Mouse (Mus musculus): ENCODE measurements around the gene Ano4. TPM values are rescaled to one million over a fixed set of nuclear protein-coding genes. Genes with fewer than 3 reads are reported as not detected.
A peak's percentile ranks its signal among the peaks of the same experiment; 100 is the strongest.

The Ano4 gene
- 10 to 100 TPM; 19.6 to 22.3 TPM for total RNA-seq (2021)

DNA sequence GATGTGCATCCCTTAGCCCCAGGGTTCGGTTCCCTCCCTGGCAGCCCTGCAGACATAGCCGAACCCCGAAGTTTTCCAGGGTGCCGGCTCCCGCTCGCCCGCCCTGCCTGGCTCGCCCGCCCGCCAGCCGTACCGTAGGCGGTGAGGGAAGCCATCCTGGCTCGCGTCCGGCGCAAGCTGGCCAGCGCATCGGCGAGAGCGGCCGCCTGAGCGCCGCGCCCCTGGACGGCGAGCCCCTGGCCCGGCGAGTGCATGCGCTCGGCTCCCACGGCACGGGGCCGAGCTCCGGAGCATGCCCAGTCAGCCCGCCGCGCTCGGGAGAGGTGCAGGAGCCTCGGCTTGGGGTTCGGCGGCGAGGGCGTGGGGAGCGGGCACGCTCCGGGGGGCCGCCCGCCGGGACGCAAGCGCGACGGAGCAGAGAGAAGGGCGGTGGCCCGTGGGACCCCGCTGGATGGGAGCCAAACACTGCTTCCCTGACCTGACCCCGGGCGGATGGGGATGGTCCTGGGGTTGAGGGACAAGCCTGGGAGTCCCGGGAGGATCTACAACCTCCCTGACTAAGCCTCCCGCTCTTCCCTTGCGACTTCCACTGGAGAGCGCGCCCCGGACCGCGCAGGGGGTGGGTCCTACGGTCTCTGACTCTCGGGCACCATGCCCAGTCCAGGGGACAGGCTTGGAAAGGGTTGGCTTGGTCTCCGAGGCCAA, at the start of gene Ano4:
Gene Ano4, minus strand, starts transcription at position 272 of the 705 bp plus-strand sequence.
- DNase-seq (ENCODE audit: extremely low spot score in 1 of 2, low spot score in 1 of 2), result peak in 1 of 2 experiments; percentile 28

DNA sequence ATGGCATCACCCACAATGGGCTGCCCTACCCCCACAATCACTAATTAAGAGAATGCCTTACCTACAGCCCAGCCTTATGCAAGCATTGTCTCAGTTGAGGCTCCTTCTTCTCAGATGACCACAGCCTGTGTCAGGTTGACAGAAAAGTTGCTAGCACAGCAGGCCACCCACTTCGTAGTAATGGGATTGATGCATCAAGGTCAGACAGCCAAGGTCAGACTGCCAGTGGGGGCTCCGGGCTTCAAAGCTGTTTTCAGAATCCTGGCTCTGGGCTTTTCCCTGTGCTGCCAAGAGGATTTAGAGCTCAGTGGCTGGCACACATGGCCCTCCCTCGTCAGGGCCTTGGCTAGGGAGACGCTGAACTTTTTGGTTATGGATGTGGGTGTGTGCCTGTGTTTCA, 48.1 kb upstream of the Ano4 start:
- no peak for DNase-seq (ENCODE audit: extremely low spot score in 1 of 2, low spot score in 1 of 2)

DNA sequence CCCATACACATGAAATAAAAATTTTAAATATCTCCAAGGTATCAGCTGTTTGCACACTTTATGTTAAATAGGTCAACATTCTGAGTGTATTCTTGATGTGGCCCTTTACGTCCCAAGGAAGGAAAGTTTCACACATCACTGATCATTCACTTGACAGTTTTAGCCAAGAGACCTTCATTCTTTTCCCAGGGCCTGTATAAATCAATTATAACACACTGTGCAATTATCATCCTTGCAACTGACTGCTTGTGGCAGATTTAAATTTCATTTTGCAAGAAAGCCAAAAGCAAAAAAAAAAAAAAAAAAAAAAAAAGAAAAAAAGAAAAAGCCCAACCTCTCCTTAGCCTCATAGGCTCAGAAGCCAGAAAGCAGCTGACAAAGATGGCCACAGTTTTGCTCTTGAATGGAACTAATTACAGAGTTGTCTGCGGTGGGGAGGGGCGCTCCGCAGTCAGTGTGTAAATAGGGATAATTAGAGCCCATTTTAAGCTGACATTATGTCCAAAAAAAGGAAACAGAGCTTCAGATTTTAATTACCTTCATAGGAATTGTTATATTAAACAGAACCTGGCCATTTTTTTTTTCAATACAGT, 47.1 kb upstream of the Ano4 start:
- DNase-seq (ENCODE audit: extremely low spot score in 1 of 2, low spot score in 1 of 2), result no peak

DNA sequence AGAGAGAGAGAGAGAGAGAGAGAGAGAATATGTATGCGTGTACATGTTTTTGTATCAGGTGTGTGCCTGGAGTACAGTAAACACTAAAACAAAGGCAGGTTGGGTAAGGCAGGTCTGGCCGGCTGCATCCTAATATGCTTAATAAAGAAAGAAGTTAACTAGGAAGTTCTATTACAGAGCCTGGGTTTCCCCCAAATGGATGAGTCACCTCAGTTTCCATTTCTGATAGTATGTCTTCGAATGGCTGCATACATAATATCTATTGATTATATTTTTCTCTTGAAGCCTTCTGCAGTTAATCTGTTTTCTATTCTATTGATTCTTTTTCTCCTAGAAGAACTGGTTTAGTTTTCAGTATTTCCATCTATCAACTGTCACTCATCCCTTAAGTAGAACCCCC, 41.9 kb upstream of the Ano4 start:
- no peak for DNase-seq (ENCODE audit: extremely low spot score in 1 of 2, low spot score in 1 of 2)

DNA sequence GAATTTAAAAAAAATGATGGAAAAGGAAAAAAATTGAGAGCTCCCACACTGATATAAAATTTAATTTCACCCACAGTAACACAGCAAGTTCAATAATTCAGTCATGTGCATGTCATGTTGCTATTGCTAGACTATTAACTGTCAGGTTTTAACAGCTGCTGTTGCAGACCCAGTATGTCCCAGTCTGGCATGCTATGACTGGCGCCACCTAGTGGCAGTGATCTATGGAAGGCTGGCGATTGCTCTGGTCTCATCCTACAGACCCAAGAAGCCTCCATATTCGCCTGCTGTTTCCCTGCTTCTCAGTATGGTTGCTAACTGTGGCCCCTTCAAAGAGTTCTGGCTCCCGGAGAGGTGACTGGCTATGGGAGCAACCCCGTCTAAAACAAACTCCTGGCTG, 38.9 kb upstream of the Ano4 start:
- peak; percentile 56 to 84 for DNase-seq (ENCODE audit: extremely low spot score in 1 of 2, low spot score in 1 of 2)

DNA sequence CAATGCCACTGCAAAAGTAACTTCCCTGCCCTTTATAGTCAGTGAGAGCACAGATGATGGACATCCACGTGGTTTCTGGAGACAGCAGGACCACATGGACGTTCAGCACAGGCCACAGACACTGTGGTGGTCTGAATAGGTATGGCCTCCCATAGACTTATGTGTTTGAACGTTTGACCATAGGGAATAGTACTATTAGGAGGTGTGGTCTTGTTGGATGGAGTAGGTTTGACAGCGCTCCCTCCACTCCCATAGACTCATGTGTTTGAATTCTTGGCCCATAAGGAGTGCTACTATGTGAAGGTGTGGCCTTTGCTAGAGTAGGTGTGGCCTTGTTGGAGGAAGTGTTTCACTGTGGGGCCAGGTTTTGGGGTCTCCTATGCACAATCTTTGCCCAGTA, 33.2 kb upstream of the Ano4 start:
- DNase-seq (ENCODE audit: extremely low spot score in 1 of 2, low spot score in 1 of 2), result no peak

DNA sequence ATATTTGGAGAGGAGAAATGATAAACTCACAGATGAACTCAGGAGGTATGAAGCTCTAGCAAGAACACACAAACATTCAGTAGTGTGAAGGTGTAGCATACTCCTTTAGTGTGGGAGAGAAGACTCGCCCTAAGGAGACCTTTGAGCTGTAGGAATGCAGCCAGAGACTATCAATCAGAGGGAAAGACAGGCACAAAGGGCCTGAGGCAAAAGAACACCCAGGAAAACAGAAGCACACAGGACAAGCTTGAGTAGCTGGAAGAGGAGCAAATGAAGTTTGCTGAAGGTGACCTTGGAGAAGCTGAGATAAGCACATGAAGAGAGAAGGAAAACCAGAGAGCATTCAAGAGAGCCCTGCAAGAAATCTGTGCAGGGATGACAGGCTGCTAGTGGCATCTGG, 25.5 kb upstream of the Ano4 start:
- no peak for DNase-seq (ENCODE audit: extremely low spot score in 1 of 2, low spot score in 1 of 2)

DNA sequence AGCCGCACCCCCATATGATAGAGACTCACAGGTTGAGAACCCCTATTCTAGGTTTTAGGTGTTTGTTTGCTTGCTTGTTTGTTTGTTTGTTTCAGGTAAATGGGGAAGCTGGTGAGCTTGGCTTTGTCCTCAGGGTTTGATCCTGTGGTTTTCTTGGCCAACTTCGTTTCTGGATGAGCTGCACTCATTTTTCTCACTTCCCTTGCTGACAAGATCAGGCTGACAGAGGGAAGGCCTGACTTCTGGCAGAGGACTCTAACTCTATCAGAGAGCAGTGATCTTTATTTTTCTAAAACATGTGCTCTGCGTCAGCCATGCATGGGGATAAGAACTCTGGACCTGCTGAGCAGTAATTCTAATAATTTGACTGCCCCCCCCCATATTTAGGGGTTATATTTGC, 14.4 kb upstream of the Ano4 start:
- no peak for DNase-seq (ENCODE audit: extremely low spot score in 1 of 2, low spot score in 1 of 2)

DNA sequence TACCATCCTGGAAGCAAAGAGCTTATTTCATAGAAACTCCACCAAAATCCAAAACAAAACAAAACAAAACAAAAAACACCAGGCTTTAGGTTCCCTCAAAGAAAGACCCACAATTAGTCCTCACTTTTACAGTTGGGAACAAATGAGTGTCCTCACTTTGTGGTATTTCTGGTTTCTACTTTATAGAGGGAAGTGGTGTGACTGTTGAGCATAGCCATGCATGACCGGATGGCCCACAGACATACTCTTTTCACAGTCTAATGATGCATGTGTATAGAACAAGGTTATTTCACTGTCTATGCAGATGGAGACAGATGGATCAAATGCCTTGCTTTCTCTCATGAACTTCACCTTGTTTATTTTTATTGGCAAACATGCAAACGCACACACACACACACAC, 10.1 kb upstream of the Ano4 start:
- no peak for DNase-seq (ENCODE audit: extremely low spot score in 1 of 2, low spot score in 1 of 2)

DNA sequence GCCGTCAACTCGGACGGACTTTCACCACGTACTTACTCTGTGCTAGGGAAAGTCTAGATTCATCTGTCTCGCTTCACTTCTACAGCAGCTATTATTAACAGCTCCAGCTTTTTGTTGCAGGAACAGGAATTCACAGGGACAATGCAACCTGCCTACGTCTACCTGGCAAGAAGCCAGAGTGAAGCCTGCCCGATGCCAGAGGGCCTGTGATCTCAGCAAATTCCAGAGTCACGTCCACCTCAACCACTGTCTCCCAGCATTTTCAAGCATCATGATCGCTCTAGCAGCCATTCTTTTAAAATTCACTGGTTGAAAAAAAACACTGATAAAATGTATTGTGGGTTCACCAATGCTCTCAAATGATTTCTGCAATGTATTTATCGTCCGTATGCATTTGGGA, 6.9 kb upstream of the Ano4 start:
- DNase-seq (ENCODE audit: extremely low spot score in 1 of 2, low spot score in 1 of 2), result no peak

DNA sequence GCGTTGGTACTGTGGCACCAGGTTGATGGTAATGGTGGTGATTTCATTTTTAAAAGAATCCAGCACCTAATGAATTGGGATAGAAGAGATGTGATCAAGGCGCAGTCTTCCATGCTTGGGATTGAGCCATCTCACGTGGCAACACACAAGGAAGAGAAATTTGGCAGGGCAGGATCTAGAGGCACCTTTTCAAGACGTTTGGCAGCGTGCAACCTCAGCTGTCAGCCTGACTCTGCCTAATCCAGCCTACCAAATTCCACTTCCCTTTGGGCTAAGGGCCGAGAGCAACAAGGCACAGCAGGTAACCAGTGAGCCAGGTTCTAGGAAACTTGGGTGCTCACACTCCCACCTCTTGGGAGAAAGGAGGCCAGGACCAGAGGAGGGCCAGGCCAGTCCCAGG, 1.0 kb upstream of the Ano4 start:
- DNase-seq (ENCODE audit: extremely low spot score in 1 of 2, low spot score in 1 of 2), result no peak

DNA sequence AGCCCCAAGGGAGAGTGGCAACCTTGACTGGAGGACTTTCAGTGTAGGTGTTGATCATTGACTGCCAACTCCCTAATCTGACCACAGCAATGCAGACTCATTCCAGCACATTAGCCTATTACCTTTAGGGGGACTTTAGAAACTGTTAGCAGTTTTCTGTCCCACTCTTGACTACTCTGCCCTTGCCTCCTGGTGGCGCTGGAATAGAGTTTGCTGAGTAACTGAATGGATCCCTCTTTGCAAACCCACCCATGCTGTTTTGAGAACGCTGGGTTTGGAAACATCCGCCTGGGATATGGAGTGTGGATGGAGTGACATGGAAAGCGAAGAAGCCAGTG, 603 bp upstream of the Ano4 start:
- DNase-seq (ENCODE audit: extremely low spot score in 1 of 2, low spot score in 1 of 2), result no peak

DNA sequence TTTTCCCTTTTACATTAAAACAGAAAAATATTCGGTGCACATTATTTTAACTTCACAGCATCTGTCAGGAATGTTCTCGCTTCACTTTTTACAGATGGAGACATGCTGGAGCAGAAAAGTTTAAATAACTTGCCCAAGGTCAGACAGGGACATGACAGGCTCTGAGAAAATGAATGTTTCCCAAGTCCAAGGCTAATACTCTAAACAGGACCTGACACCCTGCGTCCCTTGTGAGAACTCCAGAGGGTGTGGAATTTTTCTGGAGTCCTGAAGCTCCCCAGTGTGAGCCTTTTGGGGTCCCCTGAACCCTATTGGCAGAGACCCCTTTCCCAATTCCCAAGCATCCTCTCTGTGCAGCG, 451 bp downstream of the Ano4 start:
- no peak for DNase-seq (ENCODE audit: extremely low spot score in 1 of 2, low spot score in 1 of 2)

DNA sequence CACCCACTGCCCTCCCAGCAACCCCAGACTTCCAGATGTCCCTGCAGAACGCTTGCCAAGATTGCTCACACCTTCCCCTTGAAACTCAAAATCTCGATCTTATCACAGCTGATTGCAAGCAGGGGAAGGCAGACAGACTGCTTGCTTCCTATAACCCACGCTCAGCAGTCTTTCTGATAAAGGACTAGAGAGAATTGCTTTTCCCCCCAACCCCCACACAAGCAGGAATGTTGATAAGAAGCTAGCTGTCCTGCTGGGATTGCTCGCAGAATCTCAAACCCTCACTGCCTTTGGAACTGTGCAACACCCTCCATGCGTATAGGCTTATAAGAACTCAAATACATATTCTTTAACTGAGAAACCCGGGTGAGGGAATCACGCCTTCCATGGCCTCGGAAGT, 846 bp downstream of the Ano4 start:
- DNase-seq (ENCODE audit: extremely low spot score in 1 of 2, low spot score in 1 of 2), result no peak

DNA sequence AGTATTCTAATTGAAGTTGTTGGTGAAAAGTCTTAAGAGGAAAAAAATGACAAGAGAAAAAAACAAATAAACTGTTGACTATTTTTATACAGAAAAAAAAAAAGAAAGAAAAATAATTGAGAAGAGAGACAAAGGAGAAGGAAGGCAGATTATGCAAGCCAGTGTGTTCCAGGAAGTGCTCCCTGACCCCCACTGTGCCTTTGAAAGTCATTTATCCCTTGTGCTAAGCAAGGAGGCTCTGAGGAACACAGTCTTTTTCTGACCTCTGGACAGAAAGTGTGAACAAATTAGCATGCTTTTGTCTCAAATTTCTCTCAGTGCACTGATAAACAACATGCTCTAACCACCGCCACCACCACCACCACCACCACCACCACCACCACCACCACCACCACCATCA, 14.3 kb downstream of the Ano4 start:
- no peak for DNase-seq (ENCODE audit: extremely low spot score in 1 of 2, low spot score in 1 of 2)

DNA sequence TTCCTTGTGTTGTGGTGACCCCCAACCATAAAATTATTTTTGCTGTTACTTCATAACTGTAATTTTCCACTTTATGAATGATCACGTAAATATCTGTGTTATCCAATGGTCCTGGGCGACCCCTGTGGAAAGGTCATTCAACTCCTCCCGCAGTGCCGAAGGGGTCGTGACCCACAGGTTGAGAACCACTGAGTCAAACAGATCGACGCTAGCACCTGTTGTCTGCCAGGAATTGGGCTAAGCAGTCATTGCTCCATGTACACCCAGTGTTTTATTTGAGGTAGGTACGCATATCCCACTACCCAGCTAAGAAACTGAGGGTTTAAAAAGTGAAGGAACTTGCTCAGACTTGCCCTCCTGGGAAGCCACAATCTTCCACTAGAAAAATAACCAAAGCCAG, 14.8 kb downstream of the Ano4 start:
- no peak for DNase-seq (ENCODE audit: extremely low spot score in 1 of 2, low spot score in 1 of 2)

DNA sequence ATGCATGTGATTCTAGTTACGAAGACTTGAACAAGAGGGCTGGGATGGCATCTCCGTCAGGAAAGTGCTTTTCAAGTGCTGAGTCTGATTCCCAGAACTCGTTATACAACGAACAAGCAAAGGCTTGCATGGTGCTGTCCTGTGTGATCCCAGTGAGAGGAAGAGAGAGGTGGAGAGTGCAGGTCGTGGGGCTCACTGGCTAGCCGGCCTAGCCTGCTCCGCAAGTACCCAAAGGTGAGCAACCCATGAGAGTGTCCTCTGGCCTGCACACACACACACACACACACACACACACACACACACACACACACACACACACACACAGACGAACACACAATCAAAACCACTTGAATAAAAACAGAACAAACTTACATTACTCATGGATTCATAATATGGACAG, 15.7 kb downstream of the Ano4 start:
- no peak for DNase-seq (ENCODE audit: extremely low spot score in 1 of 2, low spot score in 1 of 2)

DNA sequence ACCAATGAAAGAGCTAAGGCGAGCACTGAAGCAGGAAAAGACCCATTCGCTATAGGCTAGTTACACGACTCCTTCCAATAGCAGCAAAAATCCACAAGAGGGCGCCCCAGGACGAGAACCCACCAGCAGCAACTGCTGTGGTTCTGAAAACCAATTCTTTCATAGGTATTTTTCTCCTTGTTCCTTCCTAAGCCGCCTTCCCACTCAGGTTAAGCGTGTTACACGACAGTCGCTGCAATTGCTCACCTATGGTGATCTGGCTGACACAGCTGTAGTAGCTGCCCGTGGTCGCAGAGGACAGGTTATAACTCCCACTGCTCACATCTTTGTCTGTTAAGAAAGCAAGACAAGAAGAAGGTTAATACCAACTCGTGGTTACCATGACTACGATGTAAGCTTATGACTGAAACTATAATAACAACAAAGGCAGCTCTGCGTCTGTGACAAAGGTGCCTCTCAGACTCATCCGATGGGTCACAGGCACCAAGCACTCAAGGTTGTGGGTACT, 17.5 kb downstream of the Ano4 start:
- peak; percentile 46 to 81 for DNase-seq (ENCODE audit: extremely low spot score in 1 of 2, low spot score in 1 of 2)

DNA sequence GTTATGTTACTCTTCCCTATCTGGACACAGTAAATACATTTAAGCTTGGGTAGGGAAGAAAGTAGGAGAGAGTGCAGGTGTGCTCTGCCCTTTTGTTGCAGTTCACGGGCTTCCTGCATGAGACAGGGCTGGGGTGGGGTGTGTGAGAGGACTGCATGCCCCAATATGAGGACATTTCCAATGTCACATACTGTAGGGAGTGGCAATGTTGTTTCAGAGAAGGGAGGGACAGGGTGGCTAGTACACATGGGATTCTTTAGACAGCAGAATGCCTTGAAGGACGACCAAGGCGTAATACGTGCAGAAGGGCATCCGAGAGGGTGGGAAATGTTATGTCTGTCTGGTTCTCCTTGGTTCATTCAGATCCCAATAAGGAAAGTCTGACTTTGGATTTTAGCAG, 18.2 kb downstream of the Ano4 start:
- no peak for DNase-seq (ENCODE audit: extremely low spot score in 1 of 2, low spot score in 1 of 2)

DNA sequence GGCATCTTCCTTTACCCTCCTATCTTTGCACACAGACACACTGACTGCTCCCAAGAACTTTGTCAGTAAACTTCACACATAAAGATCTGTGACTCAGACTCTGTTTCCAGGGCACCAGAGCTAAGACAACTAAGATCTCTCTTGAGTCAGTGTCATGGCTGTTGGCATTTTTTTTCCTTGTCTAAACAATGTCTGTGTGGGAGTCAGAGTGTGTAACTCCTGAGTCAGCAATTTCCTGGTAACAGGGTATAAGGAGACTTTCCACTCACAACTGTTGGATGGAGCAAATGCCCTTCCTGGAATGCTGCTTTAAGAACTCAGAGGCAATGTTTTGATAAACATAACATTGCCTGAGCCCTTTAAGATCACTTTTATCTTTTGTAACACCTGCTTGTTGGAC, 37.0 kb downstream of the Ano4 start:
- DNase-seq (ENCODE audit: extremely low spot score in 1 of 2, low spot score in 1 of 2), result no peak

DNA sequence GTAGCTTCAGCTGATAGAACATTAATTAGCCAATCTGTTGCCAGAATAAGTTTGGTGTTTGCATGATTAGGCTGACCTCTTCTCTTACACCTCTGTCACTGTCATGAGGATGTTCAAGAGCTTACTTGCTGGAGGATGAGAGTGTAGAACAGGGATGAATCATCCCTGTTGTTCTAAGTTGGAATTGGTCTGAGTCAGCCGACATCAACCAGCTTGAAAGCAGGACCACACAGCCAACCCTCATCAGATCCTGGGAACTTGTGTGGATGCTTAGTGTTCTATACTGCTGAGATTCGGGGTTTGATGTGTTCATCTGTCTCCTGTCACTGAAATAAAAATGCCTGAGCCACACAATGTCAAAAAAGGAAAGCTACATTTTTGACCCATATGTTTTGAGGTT, 44.2 kb downstream of the Ano4 start:
- no peak for DNase-seq (ENCODE audit: extremely low spot score in 1 of 2, low spot score in 1 of 2)

DNA sequence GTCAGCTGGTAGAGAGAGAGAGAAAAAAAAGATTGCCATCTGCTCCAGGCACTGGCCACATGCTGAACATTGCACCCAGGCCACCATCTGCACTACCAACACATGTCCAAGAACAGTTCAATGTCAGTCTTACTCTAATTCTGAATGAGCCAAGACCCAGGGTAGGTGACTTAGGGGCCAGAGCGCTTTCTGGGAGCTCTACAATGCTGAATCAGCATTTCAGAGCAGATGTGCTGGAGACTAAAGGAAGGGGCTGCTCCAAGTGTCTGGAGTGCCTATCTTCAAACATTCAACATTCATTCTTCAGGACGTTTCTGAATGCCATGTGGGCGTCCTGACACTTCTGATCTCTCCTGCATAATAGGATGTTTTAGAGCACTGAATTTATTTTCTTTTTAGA, 51.8 kb downstream of the Ano4 start:
- no peak for DNase-seq (ENCODE audit: extremely low spot score in 1 of 2, low spot score in 1 of 2)

DNA sequence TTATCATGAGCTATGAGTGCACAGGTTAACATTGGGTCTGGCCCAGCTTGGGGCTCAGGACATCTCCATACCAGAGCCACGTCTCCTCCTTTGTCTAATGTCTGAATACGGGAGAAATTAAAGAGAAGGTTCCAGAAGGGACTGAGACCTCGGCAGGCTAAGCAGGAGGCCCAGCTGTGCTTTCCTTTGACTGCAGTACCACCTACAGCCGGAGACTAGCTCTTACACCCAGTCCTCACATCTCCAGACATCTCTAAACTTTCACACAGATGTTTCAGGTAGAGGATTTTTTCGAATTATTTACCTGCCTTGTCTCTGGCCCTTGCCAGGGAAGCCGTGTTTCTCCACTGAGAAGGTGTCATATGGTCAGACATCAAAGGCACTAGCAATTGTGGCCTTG, 53.9 kb downstream of the Ano4 start:
- no peak for DNase-seq (ENCODE audit: extremely low spot score in 1 of 2, low spot score in 1 of 2)

Measured in layer of hippocampus, postnatal 25 days (tissue).